Mouse (Mus musculus): ENCODE data around the gene Kcnk4. TPM values are rescaled to one million over a fixed set of nuclear protein-coding genes. Genes with fewer than 3 reads are reported as not detected.
A peak's percentile ranks its signal among the peaks of the same experiment; 100 is the strongest.

The Kcnk4 gene
- 0.14 and 1.1 TPM in 2 replicates for polyA plus RNA-seq (2015; fragmentation: Nextera tagmentation; extraction: Ambion mirVana)

GRCm38 (mm10) chr19:6934195-6934977, at the start of gene Kcnk4:
Gene Kcnk4 (minus strand): TSS chr19:6934515.
- 11% methylated on average over 23 of the region's 23 CpGs for WGBS

GRCm38 (mm10) chr19:6983621-6984020, 49.3 kb upstream of the Kcnk4 start:
- WGBS, result 96% methylated on average over 5 of the region's 5 CpGs
- Histone ChIP-seq H3K9me3 (replicated peaks) (no peaks in the 10 kb centered on the region), H3K4me3 (no peak overlapping the region), H3K36me3 (peaks cover 32% of the 10 kb centered on the region), H3K4me2 (no peak overlapping the region), H3K4me1 (replicated peaks) (peaks cover 41% of the 10 kb centered on the region), H3K9ac (no peak overlapping the region), H3K27ac (no peak overlapping the region), H3K27me3 (no peaks in the 10 kb centered on the region)
- no peak for ATAC-seq (replicated peaks; ENCODE audit: insufficient number of reproducible peaks, insufficient read depth, low FRiP score, low read depth)

More at GRCm38 (mm10) chr19:6934195-6934977, at the start of gene Kcnk4:
- H3K27ac ChIP-seq, result no peak within 1 kb of the TSS
- H3K9ac ChIP-seq, result peak within 1 kb of the TSS; percentile 45
- ATAC-seq (replicated peaks; ENCODE audit: insufficient number of reproducible peaks, insufficient read depth, low FRiP score, low read depth), result no peak
- peak within 1 kb of the TSS; percentile 49 for H3K4me3 ChIP-seq
- no peaks in the 10 kb centered on the region for H3K36me3 ChIP-seq
- H3K4me2 ChIP-seq, result peak within 1 kb of the TSS; percentile 78
- peaks cover 14% of the 10 kb centered on the region for H3K4me1 ChIP-seq (replicated peaks)
- no peaks in the 10 kb centered on the region for H3K9me3 ChIP-seq (replicated peaks)
- peaks cover 65% of the 10 kb centered on the region for H3K27me3 ChIP-seq

- Histone ChIP-seq H3K27ac (peak overlapping the region; percentile 97), H3K36me3 (peaks cover 50% of the 10 kb centered on the region), H3K4me3 (no peak overlapping the region; the same call in 1 of the 2 replicates), H3K9ac (no peak overlapping the region), H3K27me3 (no peaks in the 10 kb centered on the region), H3K4me1 (replicated peaks) (peaks cover 51% of the 10 kb centered on the region), H3K9me3 (replicated peaks) (no peaks in the 10 kb centered on the region), H3K4me2 (peak overlapping the region; percentile 68)
- ATAC-seq (replicated peaks; ENCODE audit: insufficient number of reproducible peaks, insufficient read depth, low FRiP score, low read depth), result no peak
- WGBS, result 86% methylated on average over 4 of the region's 4 CpGs
Measured at GRCm38 (mm10) chr19:6981465-6981864, 47.1 kb upstream of the Kcnk4 start.

GRCm38 (mm10) chr19:6980381-6981093, 46.2 kb upstream of the Kcnk4 start, which contains the start of gene Fkbp2:
Gene Fkbp2 (minus strand): TSS chr19:6980501.
- under 1% methylated on average over 38 of the region's 38 CpGs for WGBS

GRCm38 (mm10) chr19:6979486-6980380, 45.4 kb upstream of the Kcnk4 start:
- Histone ChIP-seq H3K9ac (peak overlapping the region; percentile 82), H3K27ac (peak overlapping the region; percentile 97), H3K9me3 (replicated peaks) (no peaks in the 10 kb centered on the region), H3K4me2 (peak overlapping the region; percentile 89), H3K4me3 (peak overlapping the region; percentile 79), H3K4me1 (replicated peaks) (peaks cover 45% of the 10 kb centered on the region), H3K36me3 (peaks cover 44% of the 10 kb centered on the region), H3K27me3 (no peaks in the 10 kb centered on the region)
- WGBS, result under 1% methylated on average over 59 of the region's 59 CpGs
- ATAC-seq (replicated peaks; ENCODE audit: insufficient number of reproducible peaks, insufficient read depth, low FRiP score, low read depth), result peak; percentile 91

More at GRCm38 (mm10) chr19:6980381-6981093, 46.2 kb upstream of the Kcnk4 start, which contains the start of gene Fkbp2:
- H3K9ac ChIP-seq, result peak within 1 kb of the TSS; percentile 82
- H3K9me3 ChIP-seq (replicated peaks), result no peaks in the 10 kb centered on the region
- H3K4me2 ChIP-seq, result peak within 1 kb of the TSS; percentile 89
- peak; percentile 86 for ATAC-seq (replicated peaks; ENCODE audit: insufficient number of reproducible peaks, insufficient read depth, low FRiP score, low read depth)
- peak within 1 kb of the TSS; percentile 97 for H3K27ac ChIP-seq
- H3K4me3 ChIP-seq, result peak within 1 kb of the TSS; percentile 79
- peaks cover 51% of the 10 kb centered on the region for H3K4me1 ChIP-seq (replicated peaks)
- peaks cover 52% of the 10 kb centered on the region for H3K36me3 ChIP-seq
- H3K27me3 ChIP-seq, result no peaks in the 10 kb centered on the region

GRCm38 (mm10) chr19:6979001-6979479, 44.7 kb upstream of the Kcnk4 start:
- peaks cover 47% of the 10 kb centered on the region for H3K4me1 ChIP-seq (replicated peaks)

GRCm38 (mm10) chr19:6978639-6978974, 44.3 kb upstream of the Kcnk4 start:
- no peaks in the 10 kb centered on the region for H3K27me3 ChIP-seq
- H3K9ac ChIP-seq, result peak overlapping the region; percentile 79
- no peak for ATAC-seq (replicated peaks; ENCODE audit: insufficient number of reproducible peaks, insufficient read depth, low FRiP score, low read depth)
- peak overlapping the region; percentile 97 for H3K27ac ChIP-seq
- H3K9me3 ChIP-seq (replicated peaks), result no peaks in the 10 kb centered on the region
- 29% methylated on average over 3 of the region's 3 CpGs for WGBS
- H3K4me2 ChIP-seq, result peak overlapping the region; percentile 89
- peak overlapping the region; percentile 79 for H3K4me3 ChIP-seq
- H3K36me3 ChIP-seq, result peaks cover 36% of the 10 kb centered on the region
- peaks cover 50% of the 10 kb centered on the region for H3K4me1 ChIP-seq (replicated peaks)

More at GRCm38 (mm10) chr19:6979001-6979479, 44.7 kb upstream of the Kcnk4 start:
- no peak for ATAC-seq (replicated peaks; ENCODE audit: insufficient number of reproducible peaks, insufficient read depth, low FRiP score, low read depth)
- Histone ChIP-seq H3K36me3 (peaks cover 40% of the 10 kb centered on the region), H3K27ac (peak overlapping the region; percentile 97), H3K9ac (peak overlapping the region; percentile 79), H3K9me3 (replicated peaks) (no peaks in the 10 kb centered on the region), H3K4me3 (peak overlapping the region; percentile 79), H3K27me3 (no peaks in the 10 kb centered on the region), H3K4me2 (peak overlapping the region; percentile 89)
- 5% methylated on average over 11 of the region's 11 CpGs for whole genome bisulfite sequencing

GRCm38 (mm10) chr19:6977759-6978638, 43.7 kb upstream of the Kcnk4 start:
- WGBS, result 71% methylated on average over 13 of the region's 13 CpGs
- Histone ChIP-seq H3K9ac (peak overlapping the region; percentile 79; the same call in 1 of the 2 replicates), H3K27ac (peak overlapping the region; percentile 97), H3K36me3 (peaks cover 31% of the 10 kb centered on the region), H3K9me3 (replicated peaks) (no peaks in the 10 kb centered on the region), H3K27me3 (no peaks in the 10 kb centered on the region), H3K4me2 (peak overlapping the region; percentile 89; the same call in 1 of the 2 replicates), H3K4me3 (peak overlapping the region; percentile 79; the same call in 1 of the 2 replicates), H3K4me1 (replicated peaks) (peaks cover 50% of the 10 kb centered on the region)
- ATAC-seq (replicated peaks; ENCODE audit: insufficient number of reproducible peaks, insufficient read depth, low FRiP score, low read depth), result no peak

GRCm38 (mm10) chr19:6975537-6976521, 41.5 kb upstream of the Kcnk4 start, which contains the start of gene Plcb3:
Gene Plcb3 (minus strand): TSS chr19:6976470.
- peak within 1 kb of the TSS; percentile 77 for H3K4me3 ChIP-seq
- H3K9me3 ChIP-seq (replicated peaks), result no peaks in the 10 kb centered on the region
- H3K36me3 ChIP-seq, result peaks cover 21% of the 10 kb centered on the region
- H3K9ac ChIP-seq, result peak within 1 kb of the TSS; percentile 82
- peak within 1 kb of the TSS; percentile 93 for H3K27ac ChIP-seq
- WGBS, result under 1% methylated on average over 16 of the region's 16 CpGs
- H3K27me3 ChIP-seq, result no peaks in the 10 kb centered on the region
- H3K4me2 ChIP-seq, result peak within 1 kb of the TSS; percentile 90
- ATAC-seq (replicated peaks; ENCODE audit: insufficient number of reproducible peaks, insufficient read depth, low FRiP score, low read depth), result no peak
- H3K4me1 ChIP-seq (replicated peaks), result peaks cover 54% of the 10 kb centered on the region
